Mouse (Mus musculus) heart, postnatal 0 days (tissue): Measurements from ENCODE around the gene Olfr69. TPM values are rescaled to one million over a fixed set of nuclear protein-coding genes. Genes with fewer than 3 reads are reported as not detected.
"Not testable (repeated sequence)": the region's sequence is repeated elsewhere in the genome, so short reads cannot be mapped to it uniquely, and the experiment has no call there.

Source experiments
- ATAC-seq: fragments of 200-750 bp; cut with Nextera tagmentation; 2 replicates; pipeline ENCODE4 v1.8.0; 2017; ENCODE audit warnings: low read depth, moderate number of reproducible peaks, moderate library complexity; ENCODE audit not compliant: insufficient read depth
- DNase-seq: peaks from one replicate; pipeline ENCODE4 v3.0.0-alpha.2; 2016; ENCODE audit warnings: low spot score
- H3K27ac ChIP-seq: fragments of 300-500 bp; sonication (generic); 2 replicates; pipeline ENCODE4 v1.5.1; 2014; ENCODE audit warnings: low read depth, mild to moderate bottlenecking
- H3K27me3 ChIP-seq: fragments of 300-500 bp; sonication (generic); 2 replicates; pipeline ENCODE4 v1.6.1; 2014; ENCODE audit warnings: low read length, mixed read lengths; ENCODE audit not compliant: control insufficient read depth, insufficient read depth
- H3K36me3 ChIP-seq: fragments of 300-500 bp; sonication (generic); replicated peaks from 2 replicates; pipeline ENCODE4 v1.6.1; 2014; ENCODE audit warnings: low read length, mixed read lengths; ENCODE audit not compliant: control insufficient read depth, insufficient read depth
- H3K4me1 ChIP-seq: fragments of 300-500 bp; sonication (generic); 2 replicates; pipeline ENCODE4 v1.6.1; 2014; ENCODE audit warnings: antibody characterized with exemption; ENCODE audit not compliant: control insufficient read depth, insufficient read depth
- H3K4me2 ChIP-seq: fragments of 300-500 bp; sonication (generic); 2 replicates; pipeline ENCODE4 v1.6.1; 2014; ENCODE audit warnings: low read depth, mild to moderate bottlenecking, low read length, moderate library complexity
- H3K4me3 ChIP-seq: fragments of 300-500 bp; sonication (generic); 2 replicates; pipeline ENCODE4 v1.5.1; 2014; ENCODE audit warnings: low read depth, low read length
- H3K9ac ChIP-seq: fragments of 300-500 bp; sonication (generic); replicated peaks from 2 replicates; pipeline ENCODE4 v1.6.1; 2014; ENCODE audit warnings: low read depth, low read length, mixed read lengths
- H3K9me3 ChIP-seq: fragments of 300-500 bp; sonication (generic); replicated peaks from 2 replicates; pipeline ENCODE4 v1.6.1; 2016; ENCODE audit warnings: low read length; ENCODE audit not compliant: control insufficient read depth
- CTCF ChIP-seq: IDR thresholded peaks from 2 replicates; pipeline ENCODE4 v1.5.1; 2016; ENCODE audit warnings: antibody characterized with exemption, control low read depth, low read depth
- EP300 ChIP-seq: IDR thresholded peaks from 2 replicates; pipeline ENCODE4 v1.6.1; 2016; ENCODE audit warnings: antibody characterized with exemption, low read depth
- WGBS: fragments of 180-500 bp; shearing (Covaris S2); extraction: QIAGEN DNeasy Blood & Tissue Kit; methylation state at CpG from one replicate; pipeline ENCODE4 v1.1.7; 2014; 5-methylcytosine and 5-hydroxymethylcytosine counted together
- polyA plus RNA-seq: library from polyadenylated mRNA; unstranded; fragments of >200 nt; fragmentation: Nextera tagmentation; extraction: Ambion mirVana; gene quantifications from 2 replicates; pipeline ENCODE4 v1.2.1, GENCODE M21; 2015
- total RNA-seq: library from RNA; depleted of rRNA; stranded (reverse); fragments of >200 nt; gene quantifications from 2 replicates; pipeline ENCODE4 v1.2.3, GENCODE M21; 2014; ENCODE audit warnings: low replicate concordance

Olfr69 gene
- total and polyA plus RNA-seq, 2 experiments from 2014 or later, result not detected

- no peaks in the 10 kb centered on the region for H3K9me3 ChIP-seq
- H3K36me3 ChIP-seq, result no peaks in the 10 kb centered on the region
- no peaks in the 10 kb centered on the region for H3K27me3 ChIP-seq
- no peak overlapping the region for H3K4me2 ChIP-seq
- no peak overlapping the region for H3K9ac ChIP-seq
- TF ChIP-seq CTCF (no peak), EP300 (no peak)
- WGBS, result 21% methylated on average over 4 of the region's 4 CpGs
- H3K4me3 ChIP-seq, result no peak overlapping the region
- DNase-seq (no peak), ATAC-seq (no peak)
- H3K4me1 ChIP-seq, result no peaks in the 10 kb centered on the region
- H3K27ac ChIP-seq, result no peak overlapping the region
These were observed 21.4 kb upstream of the Olfr69 start for GRCm38 (mm10) chr7:103792669-103793388.

GRCm38 (mm10) chr7:103791721-103792120 lies 20.3 kb upstream of the Olfr69 start, which contains the start of gene Olfr67:
Gene Olfr67 (minus strand): TSS chr7:103791821.
- H3K36me3 ChIP-seq, result no peaks in the 10 kb centered on the region
- no peaks in the 10 kb centered on the region for H3K9me3 ChIP-seq
- DNase-seq (no peak), ATAC-seq (no peak)
- WGBS, result 50% methylated on average over 3 of the region's 3 CpGs
- H3K4me3 ChIP-seq, result no peak within 1 kb of the TSS
- no peak within 1 kb of the TSS for H3K9ac ChIP-seq
- H3K27me3 ChIP-seq, result no peaks in the 10 kb centered on the region
- no peaks in the 10 kb centered on the region for H3K4me1 ChIP-seq
- no peak within 1 kb of the TSS for H3K4me2 ChIP-seq
- TF ChIP-seq CTCF (no peak), EP300 (no peak)
- H3K27ac ChIP-seq, result no peak within 1 kb of the TSS

GRCm38 (mm10) chr7:103779598-103779997 lies 8.2 kb upstream of the Olfr69 start, which contains the start of gene Olfr68:
Gene Olfr68 (minus strand): TSS chr7:103779698.
- no peak for TF ChIP-seq EP300
- TF ChIP-seq CTCF, result no peak
- no peaks in the 10 kb centered on the region for H3K27me3 ChIP-seq
- no peaks in the 10 kb centered on the region for H3K9me3 ChIP-seq
- no peaks in the 10 kb centered on the region for H3K4me1 ChIP-seq
- no peak for ATAC-seq
- H3K36me3 ChIP-seq, result no peaks in the 10 kb centered on the region
- no peak within 1 kb of the TSS for H3K4me3 ChIP-seq
- whole genome bisulfite sequencing, result 64% methylated on average over 3 of the region's 3 CpGs
- no peak within 1 kb of the TSS for H3K27ac ChIP-seq
- DNase-seq, result no peak
- H3K9ac ChIP-seq, result no peak within 1 kb of the TSS
- H3K4me2 ChIP-seq, result no peak within 1 kb of the TSS

- not testable (repeated sequence) for H3K4me1 ChIP-seq, H3K4me3 ChIP-seq, H3K27me3 ChIP-seq, H3K27ac ChIP-seq, H3K36me3 ChIP-seq, DNase-seq, H3K4me2 ChIP-seq, H3K9ac ChIP-seq, H3K9me3 ChIP-seq, ATAC-seq
- WGBS, result 45% methylated on average over 3 of the region's 4 CpGs
These were observed 6.3 kb upstream of the Olfr69 start for GRCm38 (mm10) chr7:103777652-103778051.

GRCm38 (mm10) chr7:103767687-103768086 lies 3.7 kb downstream of the Olfr69 start:
- not testable (repeated sequence) for H3K4me3 ChIP-seq, H3K27me3 ChIP-seq, ATAC-seq, H3K9ac ChIP-seq, H3K36me3 ChIP-seq, DNase-seq, H3K27ac ChIP-seq, H3K4me2 ChIP-seq, H3K9me3 ChIP-seq, H3K4me1 ChIP-seq
- WGBS, result 59% methylated on average over 6 of the region's 6 CpGs

- DNase-seq, H3K4me3 ChIP-seq, H3K27me3 ChIP-seq, H3K36me3 ChIP-seq, H3K27ac ChIP-seq, H3K4me1 ChIP-seq, ATAC-seq, H3K9ac ChIP-seq, H3K9me3 ChIP-seq, H3K4me2 ChIP-seq: not testable (repeated sequence)
- 74% methylated on average over 6 of the region's 6 CpGs for WGBS
These were observed 9.2 kb downstream of the Olfr69 start for GRCm38 (mm10) chr7:103762212-103762611.
